Mouse (Mus musculus) MEL (cell line): Measurements from ENCODE around the gene Rnf8. TPM values are rescaled to one million over a fixed set of nuclear protein-coding genes. Genes with fewer than 3 reads are reported as not detected.

ENCODE experiments used
- DNase-seq: peaks from one replicate; pipeline ENCODE4 v3.0.0; 2011; ENCODE audit warnings: low read depth, low spot score
- H3K27ac ChIP-seq: 2 replicates; pipeline ENCODE4 v1.5.1; 2012; ENCODE audit warnings: low read depth, mild to moderate bottlenecking, control low read depth, low read length, moderate library complexity; ENCODE audit not compliant: control insufficient read depth
- H3K27me3 ChIP-seq, 2 experiments: fragments of 150-350 bp in 1 of 2; sonication (generic) in 1 of 2; 2 replicates each; pipeline ENCODE4 v1.6.1; 2012; ENCODE audit warnings: low read length in 2 of 2, mild to moderate bottlenecking in 2 of 2, improper control_type of control experiment in 1 of 2, moderate library complexity in 1 of 2; ENCODE audit not compliant: insufficient read depth in 2 of 2, control insufficient read depth in 1 of 2
- H3K36me3 ChIP-seq, 2 experiments: 2 replicates each; pipeline ENCODE4 v1.6.1; 2012 to 2014; ENCODE audit warnings: low read length in 2 of 2, improper control_type of control experiment in 1 of 2, inconsistent platforms in 1 of 2, mild to moderate bottlenecking in 1 of 2; ENCODE audit not compliant: insufficient read depth in 2 of 2, control insufficient read depth in 1 of 2
- H3K4me1 ChIP-seq, 2 experiments: fragments of 150-350 bp in 1 of 2; sonication (generic) in 1 of 2; 2 replicates each; pipeline ENCODE4 v1.6.1; 2012; ENCODE audit warnings: low read length in 2 of 2, improper control_type of control experiment in 1 of 2, mild to moderate bottlenecking in 1 of 2; ENCODE audit not compliant: insufficient read depth in 2 of 2, control insufficient read depth in 1 of 2
- H3K4me3 ChIP-seq, 2 experiments: fragments of 150-350 bp in 1 of 2; sonication (generic) in 1 of 2; 2 replicates each; pipeline ENCODE4 v1.5.1; 2012; ENCODE audit warnings: low read depth in 2 of 2, low read length in 2 of 2, mild to moderate bottlenecking in 2 of 2, moderate library complexity in 2 of 2, control low read depth in 1 of 2, improper control_type of control experiment in 1 of 2; ENCODE audit not compliant: control insufficient read depth in 1 of 2, insufficient read depth in 1 of 2
- H3K79me2 ChIP-seq: 2 replicates; pipeline ENCODE4 v1.6.1; 2012; ENCODE audit warnings: mild to moderate bottlenecking, low read length, moderate library complexity; ENCODE audit not compliant: control insufficient read depth, poor library complexity, insufficient read depth
- H3K9ac ChIP-seq: 2 replicates; pipeline ENCODE4 v1.6.1; 2012; ENCODE audit warnings: low read depth, mild to moderate bottlenecking, control low read depth, low read length, moderate library complexity; ENCODE audit not compliant: control insufficient read depth, poor library complexity, severe bottlenecking
- H3K9me3 ChIP-seq: fragments of 150-350 bp; sonication (generic); replicated peaks from 2 replicates; pipeline ENCODE4 v1.6.1; 2012; ENCODE audit warnings: mild to moderate bottlenecking, low read length, improper control_type of control experiment, moderate library complexity; ENCODE audit not compliant: insufficient read depth
- BHLHE40 ChIP-seq: IDR thresholded peaks from 2 replicates; pipeline ENCODE4 v1.6.1; 2012; ENCODE audit warnings: low read depth, mild to moderate bottlenecking, inconsistent platforms, low read length, improper control_type of control experiment, borderline replicate concordance
- CHD2 ChIP-seq: IDR thresholded peaks from 2 replicates; pipeline ENCODE4 v1.6.1; 2011; ENCODE audit warnings: low read length, improper control_type of control experiment
- ELF1 ChIP-seq: IDR thresholded peaks from 2 replicates; pipeline ENCODE4 v1.6.1; 2014; ENCODE audit warnings: low read depth, mild to moderate bottlenecking, inconsistent platforms, low read length, improper control_type of control experiment, moderate library complexity
- ETS1 ChIP-seq: IDR thresholded peaks from 2 replicates; pipeline ENCODE4 v1.6.1; 2012; ENCODE audit warnings: low read depth, mild to moderate bottlenecking, inconsistent platforms, low read length, improper control_type of control experiment, moderate library complexity
- GATA1 ChIP-seq: IDR thresholded peaks from 2 replicates; pipeline ENCODE4 v1.6.1; 2011; ENCODE audit warnings: low read depth, low read length, improper control_type of control experiment
- JUND ChIP-seq: IDR thresholded peaks from 2 replicates; pipeline ENCODE4 v1.6.1; 2011; ENCODE audit warnings: low read depth, mild to moderate bottlenecking, improper control_type of control experiment, low read length
- KAT2A ChIP-seq: conservative IDR thresholded peaks from 2 replicates; pipeline ENCODE4 v1.6.1; 2012; ENCODE audit warnings: low read depth, low read length, improper control_type of control experiment, inconsistent platforms
- MAFK ChIP-seq: IDR thresholded peaks from 2 replicates; pipeline ENCODE4 v1.6.1; 2011; ENCODE audit warnings: low read depth, mild to moderate bottlenecking, low read length, improper control_type of control experiment, borderline replicate concordance
- MAZ ChIP-seq: IDR thresholded peaks from 2 replicates; pipeline ENCODE4 v1.6.1; 2012; ENCODE audit warnings: low read depth, mild to moderate bottlenecking, inconsistent platforms, low read length, improper control_type of control experiment
- MEF2A ChIP-seq: IDR thresholded peaks from 2 replicates; pipeline ENCODE4 v1.6.1; 2014; ENCODE audit warnings: low read depth, mild to moderate bottlenecking, inconsistent platforms, low read length, improper control_type of control experiment; ENCODE audit not compliant: poor library complexity, insufficient replicate concordance, severe bottlenecking; ENCODE audit errors: extremely low read depth
- MXI1 ChIP-seq: IDR thresholded peaks from 2 replicates; pipeline ENCODE4 v1.6.1; 2011; ENCODE audit warnings: mild to moderate bottlenecking, low read depth, low read length, improper control_type of control experiment
- MYB ChIP-seq: IDR thresholded peaks from 2 replicates; pipeline ENCODE4 v1.6.1; 2011; ENCODE audit warnings: mild to moderate bottlenecking, low read depth, low read length, improper control_type of control experiment
- MYC ChIP-seq: IDR thresholded peaks from 2 replicates; pipeline ENCODE4 v1.6.1; 2011; ENCODE audit warnings: low read depth, mild to moderate bottlenecking, low read length, improper control_type of control experiment, moderate library complexity
- NELFE ChIP-seq: IDR thresholded peaks from 2 replicates; pipeline ENCODE4 v1.6.1; 2011; ENCODE audit warnings: low read depth, low read length, improper control_type of control experiment
- NRF1 ChIP-seq: IDR thresholded peaks from 2 replicates; pipeline ENCODE4 v1.6.1; 2014; ENCODE audit warnings: low read depth, mild to moderate bottlenecking, inconsistent platforms, low read length, improper control_type of control experiment, moderate library complexity; ENCODE audit not compliant: poor library complexity, insufficient read depth, severe bottlenecking
- POLR2A ChIP-seq, 2 experiments: IDR thresholded peaks; 2 replicates each; pipeline ENCODE4 v1.6.1; 2011 to 2012; ENCODE audit warnings: low read length in 2 of 2, mild to moderate bottlenecking in 2 of 2, control low read depth in 1 of 2, improper control_type of control experiment in 1 of 2, low read depth in 1 of 2, moderate library complexity in 1 of 2; ENCODE audit not compliant: control insufficient read depth in 1 of 2, insufficient read depth in 1 of 2, poor library complexity in 1 of 2
- POLR2AphosphoS5 ChIP-seq: IDR thresholded peaks from 2 replicates; pipeline ENCODE4 v1.6.1; 2012; ENCODE audit warnings: low read depth, borderline replicate concordance, mild to moderate bottlenecking, inconsistent platforms, low read length, moderate library complexity, mixed read lengths
- RAD21 ChIP-seq: IDR thresholded peaks from 2 replicates; pipeline ENCODE4 v1.6.1; 2011; ENCODE audit warnings: mild to moderate bottlenecking, low read depth, low read length, improper control_type of control experiment
- SIN3A ChIP-seq: IDR thresholded peaks from 2 replicates; pipeline ENCODE4 v1.6.1; 2012; ENCODE audit warnings: low read length, improper control_type of control experiment, inconsistent platforms
- SMC3 ChIP-seq: IDR thresholded peaks from 2 replicates; pipeline ENCODE4 v1.6.1; 2011; ENCODE audit warnings: low read depth, low read length, improper control_type of control experiment
- TAL1 ChIP-seq: IDR thresholded peaks from 2 replicates; pipeline ENCODE4 v1.6.1; 2012; ENCODE audit warnings: mild to moderate bottlenecking, inconsistent platforms, low read length, moderate library complexity, mixed read lengths
- UBTF ChIP-seq: IDR thresholded peaks from 2 replicates; pipeline ENCODE4 v1.6.1; 2012; ENCODE audit warnings: low read depth, mild to moderate bottlenecking, inconsistent platforms, low read length, improper control_type of control experiment, moderate library complexity, borderline replicate concordance; ENCODE audit not compliant: insufficient read depth
- USF2 ChIP-seq, 2 experiments: IDR thresholded peaks; 2 replicates each; pipeline ENCODE4 v1.6.1; 2011 to 2012; ENCODE audit warnings: improper control_type of control experiment in 2 of 2, low read length in 2 of 2, borderline replicate concordance in 1 of 2, inconsistent platforms in 1 of 2, low read depth in 1 of 2, mild to moderate bottlenecking in 1 of 2; ENCODE audit not compliant: insufficient read depth in 1 of 2
- ZC3H11A ChIP-seq: IDR thresholded peaks from 2 replicates; pipeline ENCODE4 v1.6.1; 2012; ENCODE audit warnings: low read depth, mild to moderate bottlenecking, inconsistent platforms, low read length, improper control_type of control experiment
- ZKSCAN1 ChIP-seq: IDR thresholded peaks from 2 replicates; pipeline ENCODE4 v1.6.1; 2012; ENCODE audit warnings: low read depth, mild to moderate bottlenecking, inconsistent platforms, low read length, improper control_type of control experiment, moderate library complexity
- ZNF384 ChIP-seq: IDR thresholded peaks from 2 replicates; pipeline ENCODE4 v1.6.1; 2012; ENCODE audit warnings: low read depth, mild to moderate bottlenecking, inconsistent platforms, low read length, improper control_type of control experiment
- polyA plus RNA-seq, 2 experiments: library from polyadenylated mRNA; stranded (reverse) in 1 of 2; unstranded in 1 of 2; fragments of >175 nt in 1 of 2; fragments of >200 nt in 1 of 2; gene quantifications; 2 replicates each; pipeline versions ENCODE4 v1.2.1 to v1.2.4; 2012; ENCODE audit warnings: low replicate concordance in 2 of 2, low read depth in 1 of 2; ENCODE audit not compliant: insufficient read length in 2 of 2, insufficient read depth in 1 of 2, missing spikeins in 1 of 2
- total RNA-seq: library from RNA; depleted of rRNA; stranded (reverse); fragments of 300-350 nt; gene quantifications from 2 replicates; pipeline ENCODE4 v1.2.3, GENCODE M21; 2012

Rnf8 gene
- total and polyA plus RNA-seq, 3 experiments: 40.3 to 49.2 TPM; not detected in 1

GRCm38 (mm10) chr17:29584737-29585136, 29.9 kb upstream of the Rnf8 start:
- H3K27me3 ChIP-seq: no peaks in the 10 kb centered on the region
- no peaks in the 10 kb centered on the region for H3K79me2 ChIP-seq
- no peak overlapping the region for H3K9ac ChIP-seq
- no peaks in the 10 kb centered on the region for H3K4me1 ChIP-seq
- no peaks in the 10 kb centered on the region for H3K36me3 ChIP-seq
- no peak overlapping the region for H3K4me3 ChIP-seq
- no peak overlapping the region for H3K27ac ChIP-seq
- no peak for DNase-seq
- TF ChIP-seq JUND (no peak), RAD21 (no peak), NRF1 (no peak), CHD2 (no peak), SMC3 (no peak), MXI1 (no peak), SIN3A (no peak), ETS1 (no peak), MAZ (no peak), UBTF (no peak), ELF1 (no peak), MYC (no peak), MAFK (no peak)
- no peaks in the 10 kb centered on the region for H3K9me3 ChIP-seq

GRCm38 (mm10) chr17:29585446-29585845, 29.1 kb upstream of the Rnf8 start:
- no peaks in the 10 kb centered on the region for H3K9me3 ChIP-seq
- H3K27me3 ChIP-seq: no peaks in the 10 kb centered on the region
- H3K36me3 ChIP-seq: no peaks in the 10 kb centered on the region
- DNase-seq: no peak
- H3K4me3 ChIP-seq: no peak overlapping the region
- H3K9ac ChIP-seq: no peak overlapping the region
- no peak for TF ChIP-seq ZNF384
- no peak for TF ChIP-seq MAZ
- TF ChIP-seq RAD21: no peak
- TF ChIP-seq MYB: no peak
- no peak for TF ChIP-seq BHLHE40
- no peak for TF ChIP-seq TAL1
- TF ChIP-seq, all 39 proteins: peak for 0
- no peaks in the 10 kb centered on the region for H3K79me2 ChIP-seq
- no peak overlapping the region for H3K27ac ChIP-seq
- no peaks in the 10 kb centered on the region for H3K4me1 ChIP-seq

GRCm38 (mm10) chr17:29586921-29587320, 27.7 kb upstream of the Rnf8 start:
- no peaks in the 10 kb centered on the region for H3K36me3 ChIP-seq
- no peaks in the 10 kb centered on the region for H3K79me2 ChIP-seq
- no peak overlapping the region for H3K9ac ChIP-seq
- no peak for DNase-seq
- H3K4me3 ChIP-seq: no peak overlapping the region
- no peaks in the 10 kb centered on the region for H3K9me3 ChIP-seq
- no peaks in the 10 kb centered on the region for H3K27me3 ChIP-seq
- H3K4me1 ChIP-seq: no peaks in the 10 kb centered on the region
- H3K27ac ChIP-seq: no peak overlapping the region
- TF ChIP-seq USF2 (IDR thresholded peaks at IDR 0.05; ENCODE audit: borderline replicate concordance in 1 of 2, insufficient read depth in 1 of 2, low read depth in 1 of 2, low read length in 2 of 2): no peak
- no peak for TF ChIP-seq MYB
- no peak for TF ChIP-seq ETS1
- no peak for TF ChIP-seq ZKSCAN1
- no peak for TF ChIP-seq POLR2AphosphoS5
- no peak for TF ChIP-seq MEF2A
- no peak for TF ChIP-seq MAFK
- no peak for TF ChIP-seq KAT2A
- no peak for TF ChIP-seq ZC3H11A
- TF ChIP-seq GATA1: no peak
- TF ChIP-seq MYC: no peak
- TF ChIP-seq MXI1: no peak
- TF ChIP-seq BHLHE40: no peak
- TF ChIP-seq POLR2A (IDR thresholded peaks at IDR 0.05; ENCODE audit: control insufficient read depth in 1 of 2, insufficient read depth in 1 of 2, low read depth in 1 of 2, low read length in 2 of 2, poor library complexity in 1 of 2): no peak
- no peak for TF ChIP-seq CHD2
- TF ChIP-seq RAD21: no peak
- no peak for TF ChIP-seq NELFE
